Mouse (Mus musculus) cortical plate, adult 2 months (tissue): ENCODE measurements around the gene Shkbp1. TPM values are rescaled to one million over a fixed set of nuclear protein-coding genes. Genes with fewer than 3 reads are reported as not detected.
A peak's percentile ranks its signal among the peaks of the same experiment; 100 is the strongest.

ENCODE experiments used
- H3K27ac ChIP-seq: fragments of 200-500 bp; 2 replicates; pipeline ENCODE4 v1.5.1; 2012; ENCODE audit warnings: low read length, control low read depth, inconsistent platforms; ENCODE audit not compliant: insufficient read depth
- H3K4me1 ChIP-seq: fragments of 200-500 bp; 2 replicates; pipeline ENCODE4 v1.6.1; 2011; ENCODE audit warnings: low read length; ENCODE audit not compliant: control insufficient read depth, insufficient read depth
- H3K4me3 ChIP-seq: fragments of 200-500 bp; 2 replicates; pipeline ENCODE4 v1.5.1; 2011; ENCODE audit warnings: mild to moderate bottlenecking, low read length, control low read depth; ENCODE audit not compliant: insufficient read depth
- CTCF ChIP-seq: fragments of 200-500 bp; IDR thresholded peaks from 2 replicates; pipeline ENCODE4 v1.5.1; 2011; ENCODE audit warnings: mild to moderate bottlenecking, control low read depth, low read length; ENCODE audit not compliant: insufficient read depth; ENCODE audit errors: extremely low read depth
- POLR2A ChIP-seq: fragments of 200-500 bp; IDR thresholded peaks from 2 replicates; pipeline ENCODE4 v1.6.1; 2011; ENCODE audit warnings: mild to moderate bottlenecking, low read length, control low read depth; ENCODE audit not compliant: insufficient read depth; ENCODE audit errors: extremely low read depth
- polyA plus RNA-seq: library from polyadenylated mRNA; depleted of rRNA; stranded (reverse); fragments of >200 nt; gene quantifications from 2 replicates; pipeline ENCODE4 v1.2.3, GENCODE M21; 2012; rRNA removed

Shkbp1 gene
- 64.2 and 73.8 TPM in 2 replicates for polyA plus RNA-seq

- Histone ChIP-seq H3K27ac (no peak within 1 kb of the TSS), H3K4me3 (peak within 1 kb of the TSS; percentile 56), H3K4me1 (no peaks in the 10 kb centered on the region)
- no peak for TF ChIP-seq CTCF
- TF ChIP-seq POLR2A, result 0 out of 2 replicates have a peak, but pooled peaks have one; percentile 7
These were observed at the start of gene Shkbp1 for GRCm38 (mm10) chr7:27355745-27356240. Gene Shkbp1, minus strand, starts transcription at chr7:27356019.

GRCm38 (mm10) chr7:27404203-27404942 lies 48.6 kb upstream of the Shkbp1 start:
- H3K4me1 ChIP-seq, result 0 out of 2 replicates have a peak, but pooled peaks cover 2% of the 10 kb centered on the region
- no peak overlapping the region for H3K4me3 ChIP-seq
- H3K27ac ChIP-seq, result no peak overlapping the region
- TF ChIP-seq CTCF (no peak), POLR2A (no peak)

- TF ChIP-seq CTCF (peak; percentile 71), POLR2A (no peak)
- H3K4me1 ChIP-seq, result 0 out of 2 replicates have a peak, but pooled peaks cover 2% of the 10 kb centered on the region
These were observed 46.9 kb upstream of the Shkbp1 start for GRCm38 (mm10) chr7:27402675-27403074.

GRCm38 (mm10) chr7:27400545-27400944 lies 44.7 kb upstream of the Shkbp1 start:
- no peak for TF ChIP-seq POLR2A
- no peak for TF ChIP-seq CTCF
- no peak overlapping the region for H3K27ac ChIP-seq
- 0 out of 2 replicates have a peak, but pooled peaks cover 2% of the 10 kb centered on the region for H3K4me1 ChIP-seq
- H3K4me3 ChIP-seq, result no peak overlapping the region

More at GRCm38 (mm10) chr7:27402675-27403074, 46.9 kb upstream of the Shkbp1 start:
- Histone ChIP-seq H3K27ac (no peak overlapping the region), H3K4me3 (no peak overlapping the region)

GRCm38 (mm10) chr7:27397048-27397949 lies 41.5 kb upstream of the Shkbp1 start:
- TF ChIP-seq POLR2A (0 out of 2 replicates have a peak, but pooled peaks have one; percentile 13), CTCF (peak; percentile 71)
- peak overlapping the region; percentile 84 for H3K4me3 ChIP-seq
- peak overlapping the region; percentile 99 for H3K27ac ChIP-seq
- 0 out of 2 replicates have a peak, but pooled peaks cover 2% of the 10 kb centered on the region for H3K4me1 ChIP-seq

- TF ChIP-seq POLR2A (no peak), CTCF (no peak)
- Histone ChIP-seq H3K27ac (peak overlapping the region; percentile 99), H3K4me3 (peak overlapping the region; percentile 84), H3K4me1 (0 out of 2 replicates have a peak, but pooled peaks cover 2% of the 10 kb centered on the region)
These were observed 40.6 kb upstream of the Shkbp1 start for GRCm38 (mm10) chr7:27396184-27397047.

GRCm38 (mm10) chr7:27395521-27396183 lies 39.8 kb upstream of the Shkbp1 start:
- TF ChIP-seq POLR2A, result peak; percentile 54; the same call in 1 of the 2 replicates
- TF ChIP-seq CTCF, result no peak
- Histone ChIP-seq H3K27ac (peak overlapping the region; percentile 96), H3K4me3 (peak overlapping the region; percentile 84), H3K4me1 (0 out of 2 replicates have a peak, but pooled peaks cover under 1% of the 10 kb centered on the region)

GRCm38 (mm10) chr7:27391416-27391815 lies 35.6 kb upstream of the Shkbp1 start:
- no peak overlapping the region for H3K4me3 ChIP-seq
- H3K27ac ChIP-seq, result no peak overlapping the region
- no peaks in the 10 kb centered on the region for H3K4me1 ChIP-seq
- TF ChIP-seq POLR2A (no peak), CTCF (no peak)
